Mouse (Mus musculus) heart, adult 10 weeks (tissue): ENCODE results near the gene Plxnb1. TPM values are rescaled to one million over a fixed set of nuclear protein-coding genes. Genes with fewer than 3 reads are reported as not detected.

Source experiments
- polyA plus RNA-seq: library from polyadenylated mRNA; stranded (reverse); fragments of 350-450 nt; fragmentation: Illumina TruSeq; extraction: RNeasy Lipid Tissue Mini Kit (QIAGEN cat#74804); gene quantifications from one replicate; pipeline ENCODE4 v1.2.3, GENCODE M21; 2014; ENCODE audit warnings: low read depth, low replicate concordance

Plxnb1 gene
- polyA plus RNA-seq, result 25.6 TPM

GRCm38 (mm10) chr9:109095137-109095982 lies at the start of gene Plxnb1:
TSS of gene Plxnb1 (plus strand) at chr9:109095389.

GRCm38 (mm10) chr9:109059136-109059903 lies 35.9 kb upstream of the Plxnb1 start, which contains the start of gene Trex1:
TSS of gene Trex1 (minus strand) at chr9:109059734.

GRCm38 (mm10) chr9:109073661-109074573 lies 21.3 kb upstream of the Plxnb1 start, which contains the start of gene Atrip:
TSS of gene Atrip (minus strand) at chr9:109074124.

GRCm38 (mm10) chr9:109082124-109082800 lies 12.9 kb upstream of the Plxnb1 start, which contains the start of the genes Ccdc51 and Tma7:
TSS of gene Ccdc51 (plus strand) at chr9:109082493.
TSS of gene Tma7 (minus strand) at chr9:109082587.

GRCm38 (mm10) chr9:109161941-109162340 lies 66.8 kb downstream of the Plxnb1 start, which contains the start of gene Fbxw21:
TSS of gene Fbxw21 (minus strand) at chr9:109162041.

Other genes starting within 250 kb of the Plxnb1 start
- 27.2 TPM for gene Slc26a6, start 242.1 kb upstream of the Plxnb1 start, polyA plus RNA-seq
- gene Tmem89, start 180.8 kb upstream of the Plxnb1 start, polyA plus RNA-seq, result not detected
- gene Uqcrc1, start 158.8 kb upstream of the Plxnb1 start, polyA plus RNA-seq, result 1,473 TPM
- gene Col7a1, start 141.8 kb upstream of the Plxnb1 start, polyA plus RNA-seq, result 0.60 TPM
- 0.42 TPM for gene Ucn2, start 109.4 kb upstream of the Plxnb1 start, polyA plus RNA-seq
- 4.6 TPM for gene Pfkfb4, start 103.6 kb upstream of the Plxnb1 start, polyA plus RNA-seq
- 40.8 TPM for gene Shisa5, start 56.8 kb upstream of the Plxnb1 start, polyA plus RNA-seq
- 22.4 TPM for gene Trex1, start 35.7 kb upstream of the Plxnb1 start, polyA plus RNA-seq
- 7.5 TPM for gene Atrip, start 21.3 kb upstream of the Plxnb1 start, polyA plus RNA-seq
- 13.3 TPM for gene Ccdc51, start 12.9 kb upstream of the Plxnb1 start, polyA plus RNA-seq
- gene Tma7, start 12.8 kb upstream of the Plxnb1 start, polyA plus RNA-seq, result 188 TPM
- gene Fbxw21, start 66.7 kb downstream of the Plxnb1 start, polyA plus RNA-seq, result not detected
- not detected for gene Fbxw13, start 100.6 kb downstream of the Plxnb1 start, polyA plus RNA-seq
- gene Fbxw20, start 139.4 kb downstream of the Plxnb1 start, polyA plus RNA-seq, result not detected
- not detected for gene Fbxw14, start 192.3 kb downstream of the Plxnb1 start, polyA plus RNA-seq
- not detected for gene Fbxw28, start 244.3 kb downstream of the Plxnb1 start, polyA plus RNA-seq